Mouse (Mus musculus) bone marrow macrophage, adult 2 months (primary cell): ENCODE measurements around the gene Ahcyl2.

Source experiments
- CTCF ChIP-seq: IDR thresholded peaks from 2 replicates; pipeline ENCODE4 v1.5.1; 2012; ENCODE audit warnings: low read depth, mild to moderate bottlenecking, low read length, moderate library complexity
- POLR2A ChIP-seq: IDR thresholded peaks from 2 replicates; pipeline ENCODE4 v1.6.1; 2012; ENCODE audit warnings: mild to moderate bottlenecking, low read depth, low read length, borderline replicate concordance

DNA sequence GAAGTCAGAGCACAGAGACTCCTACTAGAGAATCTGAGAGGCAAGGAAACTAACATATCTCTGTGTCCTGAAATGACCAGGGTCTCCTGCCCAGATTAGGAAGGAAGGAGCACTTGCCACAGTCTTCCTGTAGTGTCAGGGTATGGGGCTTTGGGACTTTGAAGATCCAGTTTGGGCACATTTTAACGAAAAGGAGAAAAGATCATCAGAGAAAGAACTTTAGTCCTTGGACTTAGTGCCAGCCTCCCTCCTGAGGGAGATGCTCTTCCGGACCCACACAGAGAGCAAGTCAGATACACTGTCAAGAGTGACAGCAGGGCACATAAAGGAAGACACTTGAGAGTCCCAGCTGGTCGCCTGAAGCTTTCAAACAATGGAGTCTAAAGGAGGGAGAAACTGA lies 36.2 kb downstream of the Ahcyl2 start:
- TF ChIP-seq CTCF (no peak), POLR2A (no peak)
